Mouse (Mus musculus): ENCODE results near the gene Ranbp6.

The Ranbp6 gene

GRCm38 (mm10) chr19:29812581-29813460 is at the start of gene Ranbp6:
Gene Ranbp6 (minus strand): TSS chr19:29812974.
- peak; percentile 71 for DNase-seq (ENCODE audit: low read depth, low spot score)

- DNase-seq (ENCODE audit: low read depth, low spot score) = no peak
Measured at GRCm38 (mm10) chr19:29860816-29861215, 48.0 kb upstream of the Ranbp6 start.

GRCm38 (mm10) chr19:29857267-29857666 is 44.5 kb upstream of the Ranbp6 start:
- no peak for DNase-seq (ENCODE audit: low read depth, low spot score)

- DNase-seq (ENCODE audit: low read depth, low spot score) = no peak
Measured at GRCm38 (mm10) chr19:29853711-29854110, 40.9 kb upstream of the Ranbp6 start.

- DNase-seq (ENCODE audit: low read depth, low spot score) = peak; percentile 41
Measured at GRCm38 (mm10) chr19:29851036-29851690, 38.4 kb upstream of the Ranbp6 start.

- DNase-seq (ENCODE audit: low read depth, low spot score) = no peak
Measured at GRCm38 (mm10) chr19:29849924-29850551, 37.3 kb upstream of the Ranbp6 start.

GRCm38 (mm10) chr19:29844036-29844661 is 31.4 kb upstream of the Ranbp6 start:
- DNase-seq (ENCODE audit: low read depth, low spot score) = peak; percentile 23

GRCm38 (mm10) chr19:29843641-29844035 is 30.9 kb upstream of the Ranbp6 start:
- no peak for DNase-seq (ENCODE audit: low read depth, low spot score)

GRCm38 (mm10) chr19:29842973-29843372 is 30.2 kb upstream of the Ranbp6 start:
- DNase-seq (ENCODE audit: low read depth, low spot score) = no peak

GRCm38 (mm10) chr19:29840642-29841041 is 27.9 kb upstream of the Ranbp6 start:
- DNase-seq (ENCODE audit: low read depth, low spot score) = no peak

GRCm38 (mm10) chr19:29838636-29839135 is 25.9 kb upstream of the Ranbp6 start:
- no peak for DNase-seq (ENCODE audit: low read depth, low spot score)

GRCm38 (mm10) chr19:29838171-29838570 is 25.4 kb upstream of the Ranbp6 start:
- no peak for DNase-seq (ENCODE audit: low read depth, low spot score)

GRCm38 (mm10) chr19:29835364-29836034 is 22.7 kb upstream of the Ranbp6 start:
- no peak for DNase-seq (ENCODE audit: low read depth, low spot score)

GRCm38 (mm10) chr19:29830911-29831310 is 18.1 kb upstream of the Ranbp6 start:
- no peak for DNase-seq (ENCODE audit: low read depth, low spot score)

- no peak for DNase-seq (ENCODE audit: low read depth, low spot score)
Measured at GRCm38 (mm10) chr19:29828558-29828957, 15.8 kb upstream of the Ranbp6 start.

- no peak for DNase-seq (ENCODE audit: low read depth, low spot score)
Measured at GRCm38 (mm10) chr19:29826686-29827085, 13.9 kb upstream of the Ranbp6 start.

GRCm38 (mm10) chr19:29825003-29825402 is 12.2 kb upstream of the Ranbp6 start:
- no peak for DNase-seq (ENCODE audit: low read depth, low spot score)

GRCm38 (mm10) chr19:29824034-29824700 is 11.4 kb upstream of the Ranbp6 start:
- peak; percentile 28 for DNase-seq (ENCODE audit: low read depth, low spot score)

GRCm38 (mm10) chr19:29823456-29824010 is 10.8 kb upstream of the Ranbp6 start:
- DNase-seq (ENCODE audit: low read depth, low spot score) = no peak

GRCm38 (mm10) chr19:29820966-29821365 is 8.2 kb upstream of the Ranbp6 start:
- DNase-seq (ENCODE audit: low read depth, low spot score) = peak; percentile 45
